Mouse (Mus musculus): ENCODE measurements around the gene Hfe.

- TF ChIP-seq CTCF (IDR thresholded peaks at IDR 0.05; ENCODE audit: extremely low read depth, insufficient read length, insufficient replicate concordance, low read depth, low read length) (no peak), POLR2A (IDR thresholded peaks at IDR 0.05; ENCODE audit: low read depth, low read length) (no peak)
Measured at GRCm38 (mm10) chr13:23705751-23706356, 4.8 kb downstream of the Hfe start.

Measured in small intestine, adult 2 months (tissue).